Mouse (Mus musculus): Measurements from ENCODE around the gene Flcn.
"Not testable (repeated sequence)": the region's sequence is repeated elsewhere in the genome, so short reads cannot be mapped to it uniquely, and the experiment has no call there.

Flcn gene

GRCm38 (mm10) chr11:59809670-59810474, at the start of gene Flcn:
TSS of gene Flcn (minus strand) at chr11:59810016.
- peak; percentile 88 for DNase-seq

DNA sequence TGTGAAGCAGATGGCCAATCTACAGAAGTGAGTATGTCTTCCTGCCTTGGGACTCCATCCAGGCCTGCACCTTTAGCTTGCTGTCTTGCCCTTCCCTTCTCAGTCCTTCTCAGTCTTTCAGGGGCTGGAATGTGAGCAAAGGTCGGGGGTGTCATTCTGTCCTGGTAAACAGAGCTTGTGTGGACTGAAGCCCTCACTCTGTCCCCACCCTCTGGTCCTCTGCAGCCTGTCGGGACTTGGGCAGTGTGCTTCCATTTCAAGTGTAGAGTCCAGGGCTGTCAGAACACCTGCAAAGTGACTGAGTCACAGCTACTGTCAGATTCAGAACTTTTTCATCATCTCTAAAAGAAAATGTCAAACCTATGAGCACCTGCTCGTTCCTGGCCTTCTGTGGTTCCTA, 43.0 kb upstream of the Flcn start:
- DNase-seq, result no peak

DNA sequence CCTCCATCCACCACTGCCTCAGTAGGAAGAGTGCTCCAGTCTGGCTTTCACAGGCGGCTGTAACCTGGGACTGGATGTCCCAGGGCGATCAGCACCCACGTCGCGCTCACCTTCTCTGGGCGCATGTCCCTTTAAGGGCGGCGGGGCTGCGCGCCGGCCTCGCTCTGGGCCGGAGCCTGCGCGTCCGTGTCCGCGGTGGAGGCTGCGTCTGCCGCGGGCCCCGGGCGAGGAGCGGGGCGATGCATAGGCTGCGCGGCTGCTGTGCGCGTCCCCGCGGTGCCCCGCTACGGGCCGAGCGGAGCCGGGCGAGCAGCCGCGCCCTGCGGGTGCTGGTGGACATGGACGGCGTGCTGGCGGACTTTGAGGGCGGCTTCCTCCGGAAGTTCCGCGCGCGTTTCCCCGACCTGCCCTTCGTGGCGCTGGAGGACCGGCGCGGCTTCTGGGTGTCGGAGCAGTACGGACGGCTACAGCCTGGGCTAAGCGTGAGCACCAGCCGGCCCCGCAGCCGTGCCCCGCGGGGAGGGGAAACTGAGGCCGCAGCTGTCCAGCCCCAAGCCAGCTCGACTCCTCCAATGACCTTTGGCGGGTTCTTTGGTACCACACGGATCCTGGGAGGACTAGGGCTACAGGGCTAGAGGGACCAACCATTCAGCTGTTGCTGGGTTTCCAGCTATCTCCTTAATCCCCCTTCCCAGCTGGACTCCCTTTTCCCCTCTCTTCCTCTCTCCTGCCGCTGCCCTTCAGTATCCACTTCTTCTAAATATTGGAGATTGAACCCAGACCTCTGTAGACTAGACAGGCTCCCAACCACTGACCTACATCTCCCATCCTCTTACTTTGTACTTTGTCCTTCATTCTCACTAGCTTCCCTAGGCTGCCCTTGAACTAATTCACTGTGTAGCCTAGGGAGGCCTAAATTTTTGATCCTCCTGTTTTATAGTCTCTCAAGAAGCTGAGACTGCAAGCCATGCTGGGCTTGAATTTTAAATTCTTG, 38.4 kb upstream of the Flcn start:
- DNase-seq, result peak; percentile 72

DNA sequence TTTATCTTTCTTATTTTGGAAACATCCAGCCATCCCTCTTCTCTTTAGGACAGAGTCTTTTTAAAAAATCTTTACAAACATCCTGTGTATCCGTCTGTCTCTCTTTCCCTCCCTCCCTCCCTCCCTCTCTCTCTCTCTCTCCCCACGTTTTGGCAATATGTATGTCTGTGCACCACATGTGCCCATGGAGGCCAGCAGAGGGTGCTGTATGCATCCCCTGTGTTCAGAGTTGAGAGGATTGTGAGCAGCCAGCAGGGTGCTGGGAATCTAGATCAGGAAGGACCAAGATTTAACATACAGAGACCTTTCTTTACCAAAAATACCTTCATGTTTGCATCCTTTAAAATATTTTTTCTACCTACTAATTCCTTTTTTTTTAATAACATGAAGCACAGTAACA, 37.3 kb upstream of the Flcn start:
- peak; percentile 49 for DNase-seq

GRCm38 (mm10) chr11:59846311-59846710, 36.5 kb upstream of the Flcn start:
- DNase-seq, result no peak

DNA sequence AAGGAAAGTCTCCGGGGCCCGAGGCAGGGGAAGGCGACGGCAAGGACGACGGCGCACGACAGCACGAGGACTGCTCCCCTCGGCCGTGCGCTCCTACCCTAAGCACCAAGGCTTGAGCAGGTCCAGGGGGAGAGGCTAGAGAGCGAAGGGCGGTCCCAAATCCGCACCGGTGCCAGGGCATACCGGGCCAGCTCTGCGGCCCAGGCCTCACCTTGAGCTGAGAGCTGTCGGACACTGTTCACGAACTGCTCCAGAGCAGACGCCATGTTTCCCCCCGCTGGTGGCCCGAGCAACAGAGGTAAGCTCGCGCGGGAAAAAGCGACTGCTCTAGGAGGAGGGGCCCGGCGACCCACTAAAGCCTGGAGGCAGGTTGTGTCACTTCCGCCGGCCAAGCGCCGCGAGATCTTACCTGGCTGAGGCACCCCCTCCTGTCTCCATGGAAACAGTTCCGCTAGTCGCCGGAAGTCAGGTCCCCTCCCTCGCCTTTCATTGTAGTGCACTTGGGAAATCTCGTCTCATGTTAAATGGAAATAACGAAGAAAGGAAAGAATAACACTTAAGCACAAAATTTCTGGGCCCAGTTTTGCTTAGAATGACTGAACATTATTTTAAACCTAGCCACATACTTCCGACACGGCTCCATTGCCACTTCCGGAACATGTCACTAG, 29.8 kb upstream of the Flcn start, which contains the start of gene Cops3:
Gene Cops3, minus strand, starts transcription at position 380 of the 668 bp plus-strand sequence.
- peak; percentile 93 for DNase-seq

- peak; percentile 94 for DNase-seq
These were observed 29.2 kb upstream of the Flcn start, which contains the start of gene Nt5m for GRCm38 (mm10) chr11:59839008-59839458. TSS of gene Nt5m (plus strand) at chr11:59839447.

GRCm38 (mm10) chr11:59838426-59838825, 28.6 kb upstream of the Flcn start:
- no peak for DNase-seq

- not testable (repeated sequence) for DNase-seq
These were observed 28.0 kb upstream of the Flcn start for GRCm38 (mm10) chr11:59837789-59838188.

DNA sequence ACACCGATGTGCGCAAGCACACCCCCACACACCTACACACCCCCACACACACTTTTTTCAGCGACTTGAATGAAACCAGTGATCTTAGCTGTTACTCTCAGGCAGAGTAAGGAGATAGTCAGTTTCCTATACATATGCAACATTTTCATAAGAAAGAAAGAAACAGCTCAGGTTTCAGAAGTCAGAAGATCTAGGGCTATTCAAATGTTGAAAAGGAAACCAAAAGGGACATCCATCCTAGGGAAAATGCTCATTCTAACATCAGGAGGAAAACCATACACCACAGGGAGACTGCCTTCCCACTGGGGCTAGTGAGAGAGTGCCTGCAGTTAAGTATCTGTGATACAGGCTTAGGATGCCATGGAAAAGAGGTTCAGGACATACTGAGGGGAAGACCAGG, 11.8 kb upstream of the Flcn start:
- no peak for DNase-seq

DNA sequence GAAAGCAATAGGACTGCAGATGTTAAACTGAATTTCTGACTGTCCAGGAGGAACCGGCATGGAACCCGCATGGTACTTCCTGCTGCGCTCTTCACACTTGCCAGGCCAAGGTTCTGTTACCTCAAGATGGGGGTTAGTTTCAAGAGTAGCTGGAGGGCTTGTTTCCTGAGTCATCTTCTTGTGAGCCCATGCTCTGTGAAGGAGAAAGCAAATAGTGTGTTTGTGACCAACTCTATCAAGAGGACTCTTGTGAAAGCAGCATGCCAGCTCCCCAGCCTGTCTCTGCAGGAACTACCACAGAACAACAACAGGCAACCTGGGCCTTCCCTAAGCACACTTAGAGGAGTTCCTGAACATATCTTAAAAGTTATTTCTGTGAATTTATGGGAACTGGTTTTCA, 8.1 kb upstream of the Flcn start:
- no peak for DNase-seq

DNA sequence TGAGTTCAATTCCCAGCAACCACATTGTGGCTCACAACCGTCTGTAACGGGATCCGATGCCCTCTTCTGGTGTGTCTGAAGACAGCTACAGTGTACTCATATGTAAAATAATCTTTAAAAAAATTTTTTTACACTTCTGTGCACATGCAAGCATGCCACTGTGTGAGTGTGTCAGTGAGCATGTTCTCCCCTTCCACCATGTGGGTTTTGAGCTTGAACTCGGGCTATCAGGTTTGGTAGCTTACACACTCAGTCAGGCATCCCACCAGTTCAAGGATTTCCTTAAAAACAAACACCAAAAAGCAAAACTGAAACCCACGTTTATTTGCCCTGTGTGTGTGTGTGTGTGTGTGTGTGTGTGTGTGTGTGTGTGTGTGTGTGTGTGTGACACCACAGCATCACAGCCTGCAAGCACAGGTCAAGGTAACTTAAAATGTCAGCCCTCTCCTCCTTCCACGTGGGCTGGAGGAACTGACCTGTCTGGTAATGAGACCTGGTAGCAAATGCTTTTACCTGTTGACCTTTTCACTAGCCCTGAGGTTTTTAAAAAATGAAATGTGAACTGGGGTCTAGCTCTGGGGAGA, 5.8 kb upstream of the Flcn start:
- DNase-seq, result no peak

GRCm38 (mm10) chr11:59814936-59815335, 5.1 kb upstream of the Flcn start:
- no peak for DNase-seq

DNA sequence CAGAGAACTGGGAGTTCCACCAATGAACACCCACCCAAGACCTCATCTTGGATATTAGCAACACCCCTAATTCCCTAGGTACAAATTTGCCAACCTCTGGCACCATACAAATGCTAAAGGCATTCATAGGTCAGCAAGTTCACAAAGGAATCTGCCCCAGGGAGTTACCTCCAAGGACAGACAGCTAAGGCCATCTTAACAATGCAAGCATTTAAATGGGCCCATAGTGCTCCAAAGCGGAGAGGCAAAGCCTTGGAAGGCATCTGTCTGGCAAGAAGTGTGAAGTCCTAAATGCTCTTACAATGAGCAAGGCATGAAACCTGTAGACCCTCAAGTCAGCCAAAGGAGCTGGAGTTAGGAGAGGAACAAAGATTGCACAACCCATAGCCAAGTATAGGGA, 4.5 kb upstream of the Flcn start:
- no peak for DNase-seq

- DNase-seq, result no peak
These were observed 3.5 kb upstream of the Flcn start for GRCm38 (mm10) chr11:59813276-59813675.

GRCm38 (mm10) chr11:59811211-59811610, 1.4 kb upstream of the Flcn start:
- DNase-seq, result no peak

DNA sequence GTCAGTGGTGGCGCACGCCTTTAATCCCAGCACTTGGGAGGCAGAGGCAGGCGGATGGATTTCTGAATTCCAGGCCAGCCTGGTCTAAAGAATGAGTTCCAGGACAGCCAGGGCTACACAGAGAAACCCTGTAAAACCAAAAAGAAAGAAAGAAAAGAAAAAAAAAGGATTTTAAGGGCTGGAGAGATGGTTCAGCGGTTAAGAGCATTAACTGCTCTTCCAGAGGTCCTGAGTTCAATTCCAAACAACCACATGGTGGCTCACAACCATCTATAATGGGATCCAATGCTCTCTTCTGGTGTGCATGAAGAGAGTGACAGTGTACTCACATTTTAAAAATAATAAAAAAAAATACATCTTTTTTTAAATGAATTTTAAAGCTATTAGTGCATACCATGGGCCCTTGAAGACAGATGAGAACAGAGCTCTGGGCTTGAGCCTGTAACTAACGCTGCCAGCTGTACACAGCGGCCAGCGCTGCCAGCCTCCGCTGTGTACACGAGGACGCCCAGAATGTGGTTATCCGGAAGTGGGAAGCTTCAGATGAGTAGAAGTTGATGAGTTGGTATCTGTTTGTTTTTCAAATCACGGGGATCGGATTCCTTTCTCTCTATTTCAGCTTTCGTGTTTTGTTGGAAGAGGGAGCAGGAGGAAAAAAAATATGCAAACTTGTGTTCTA, 803 bp upstream of the Flcn start:
- DNase-seq, result no peak

- no peak for DNase-seq
These were observed 646 bp downstream of the Flcn start for GRCm38 (mm10) chr11:59809071-59809669.

GRCm38 (mm10) chr11:59808170-59808960, 1.5 kb downstream of the Flcn start:
- no peak for DNase-seq

DNA sequence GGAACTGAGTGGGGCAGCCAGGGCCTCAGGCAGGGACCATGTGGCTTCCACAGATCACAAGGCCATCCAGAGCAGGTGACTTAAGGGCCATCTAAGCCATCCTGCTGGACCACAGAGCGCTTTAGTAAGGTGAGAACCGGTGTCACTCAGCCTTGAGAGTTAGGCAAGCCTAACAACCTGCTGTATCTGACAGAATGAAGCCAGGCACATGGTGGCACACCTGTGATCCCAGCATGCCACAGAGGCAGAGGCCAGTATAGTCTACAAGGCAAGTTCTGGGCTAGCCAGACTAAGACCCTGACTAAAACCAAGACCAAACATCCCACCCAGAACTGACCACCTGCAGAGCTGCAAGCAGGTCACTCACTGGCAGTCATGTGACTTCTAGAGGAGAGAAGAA, 4.2 kb downstream of the Flcn start:
- DNase-seq, result no peak

DNA sequence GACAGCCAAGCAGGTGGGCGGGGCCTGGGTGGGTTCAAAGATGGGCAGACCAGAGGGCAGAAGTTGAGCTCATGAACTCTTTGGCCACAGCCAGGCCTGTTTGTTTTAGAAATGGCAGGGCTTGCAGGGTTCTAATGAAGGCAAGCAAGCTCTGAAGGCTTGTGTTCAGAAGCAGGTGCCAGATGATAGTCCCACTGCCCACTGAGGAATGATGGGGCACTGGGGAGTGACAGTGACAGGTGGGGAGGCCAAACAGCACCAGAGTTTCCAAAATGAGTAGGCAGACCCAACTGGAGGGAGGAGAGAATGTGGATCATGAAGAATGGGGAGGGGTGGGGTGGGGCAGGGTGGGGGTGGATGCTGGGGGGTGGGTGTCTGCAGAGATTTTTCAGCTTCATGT, 4.6 kb downstream of the Flcn start:
- no peak for DNase-seq
